Mouse (Mus musculus) brain, adult 2 months (tissue): ENCODE results near the gene Zmym6.

ENCODE experiments used
- DNase-seq: peaks from one replicate; pipeline ENCODE4 v3.0.0; 2011; ENCODE audit warnings: low read depth, low spot score

Zmym6 gene

GRCm38 (mm10) chr4:127124331-127124730, 47.1 kb downstream of the Zmym6 start:
- no peak for DNase-seq

- DNase-seq, result peak; percentile 86
Observed at GRCm38 (mm10) chr4:127125834-127126463, 48.8 kb downstream of the Zmym6 start.

GRCm38 (mm10) chr4:127134687-127135086, 57.5 kb downstream of the Zmym6 start:
- DNase-seq, result no peak

GRCm38 (mm10) chr4:127137591-127137990, 60.4 kb downstream of the Zmym6 start:
- DNase-seq, result no peak

- DNase-seq, result no peak
Observed at GRCm38 (mm10) chr4:127138486-127138885, 61.3 kb downstream of the Zmym6 start.

GRCm38 (mm10) chr4:127150031-127150430, 72.8 kb downstream of the Zmym6 start:
- DNase-seq, result no peak

DNA sequence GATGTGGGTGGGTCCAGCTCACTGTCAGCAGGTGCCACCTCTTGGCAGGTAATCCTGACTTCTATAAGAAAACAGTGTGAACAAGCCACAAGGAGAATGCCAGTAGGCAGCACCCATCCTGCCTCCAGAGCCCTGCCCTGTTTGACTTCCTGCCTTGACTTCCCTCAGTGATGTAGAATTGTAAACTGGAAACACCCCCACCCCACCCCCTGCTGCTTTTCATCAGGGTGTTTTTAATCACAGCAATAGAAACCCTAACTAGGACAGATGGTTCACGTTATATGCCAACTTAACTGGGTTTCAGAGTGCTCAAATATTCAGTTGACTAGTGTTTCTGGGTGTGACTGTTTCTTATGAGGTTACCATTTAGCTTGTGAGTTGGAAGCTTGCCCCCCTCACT, 76.2 kb downstream of the Zmym6 start:
- DNase-seq, result peak; percentile 5

GRCm38 (mm10) chr4:127155757-127156156, 78.6 kb downstream of the Zmym6 start:
- peak; percentile 15 for DNase-seq

- no peak for DNase-seq
Observed at GRCm38 (mm10) chr4:127157746-127158145, 80.6 kb downstream of the Zmym6 start.

GRCm38 (mm10) chr4:127163926-127164325, 86.7 kb downstream of the Zmym6 start:
- DNase-seq, result no peak

- no peak for DNase-seq
Observed at GRCm38 (mm10) chr4:127167096-127167495, 89.9 kb downstream of the Zmym6 start.

GRCm38 (mm10) chr4:127167731-127168130, 90.5 kb downstream of the Zmym6 start:
- peak; percentile 20 for DNase-seq

DNA sequence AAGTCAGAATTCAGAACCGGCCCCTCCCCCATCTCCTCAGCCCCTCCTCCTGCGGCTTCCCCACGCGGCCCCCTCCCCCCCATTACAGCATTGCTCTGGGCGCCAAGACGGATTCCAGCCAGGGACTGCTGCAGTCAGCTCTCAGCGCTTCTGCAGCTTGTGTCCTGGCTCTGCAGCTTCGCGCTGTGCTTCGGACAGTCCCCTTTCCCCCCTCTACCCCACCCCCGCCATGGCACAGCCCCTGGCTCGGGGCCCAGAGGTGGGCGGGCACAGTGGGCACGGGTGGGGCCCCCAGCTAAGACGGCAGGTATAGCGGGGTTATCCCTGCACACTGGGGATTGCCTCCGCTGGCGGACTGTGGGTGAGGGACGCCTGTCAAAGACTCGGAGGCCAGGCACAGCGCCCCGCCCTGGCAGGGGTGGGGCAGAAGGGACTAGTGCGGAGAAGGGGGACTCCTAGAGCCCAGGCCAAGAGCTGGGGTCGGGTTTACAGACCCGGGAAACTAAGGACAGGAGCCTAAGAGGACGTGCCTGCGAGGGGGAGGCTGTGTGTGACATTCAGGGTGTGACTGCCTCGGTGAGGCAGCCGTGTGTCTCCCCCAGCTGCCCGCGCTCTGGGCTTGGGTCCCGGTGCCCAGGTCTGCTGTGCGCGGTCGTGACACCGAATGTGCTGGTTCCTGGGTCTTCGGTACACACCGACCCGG, 91.2 kb downstream of the Zmym6 start:
- DNase-seq, result peak; percentile 81

DNA sequence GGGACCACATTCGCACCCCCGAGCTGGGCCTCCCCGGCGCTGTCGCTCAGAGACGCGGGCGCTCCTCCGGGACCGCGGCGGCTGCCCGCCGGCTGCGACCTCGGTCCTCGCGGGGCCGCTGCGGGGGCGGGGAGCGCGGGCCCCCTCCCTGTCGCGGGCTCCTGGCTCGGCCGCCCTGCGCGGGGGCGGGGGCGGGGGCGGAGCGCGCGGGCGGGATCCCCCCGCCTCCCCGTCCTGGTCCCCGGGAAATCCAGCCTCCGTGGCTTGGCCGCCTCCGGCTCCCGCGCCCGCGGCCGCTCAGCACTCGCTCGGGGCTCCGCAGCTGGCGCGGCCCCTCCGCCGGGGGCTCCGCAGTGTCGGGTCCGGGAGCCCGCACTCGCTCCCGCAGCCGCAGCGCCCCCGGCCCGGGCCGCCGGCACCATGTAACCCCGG, 91.7 kb downstream of the Zmym6 start, which contains the start of gene Dlgap3:
Dlgap3 (plus strand) TSS at position 291 of the 432 bp plus-strand sequence.
- DNase-seq, result peak; percentile 65

DNA sequence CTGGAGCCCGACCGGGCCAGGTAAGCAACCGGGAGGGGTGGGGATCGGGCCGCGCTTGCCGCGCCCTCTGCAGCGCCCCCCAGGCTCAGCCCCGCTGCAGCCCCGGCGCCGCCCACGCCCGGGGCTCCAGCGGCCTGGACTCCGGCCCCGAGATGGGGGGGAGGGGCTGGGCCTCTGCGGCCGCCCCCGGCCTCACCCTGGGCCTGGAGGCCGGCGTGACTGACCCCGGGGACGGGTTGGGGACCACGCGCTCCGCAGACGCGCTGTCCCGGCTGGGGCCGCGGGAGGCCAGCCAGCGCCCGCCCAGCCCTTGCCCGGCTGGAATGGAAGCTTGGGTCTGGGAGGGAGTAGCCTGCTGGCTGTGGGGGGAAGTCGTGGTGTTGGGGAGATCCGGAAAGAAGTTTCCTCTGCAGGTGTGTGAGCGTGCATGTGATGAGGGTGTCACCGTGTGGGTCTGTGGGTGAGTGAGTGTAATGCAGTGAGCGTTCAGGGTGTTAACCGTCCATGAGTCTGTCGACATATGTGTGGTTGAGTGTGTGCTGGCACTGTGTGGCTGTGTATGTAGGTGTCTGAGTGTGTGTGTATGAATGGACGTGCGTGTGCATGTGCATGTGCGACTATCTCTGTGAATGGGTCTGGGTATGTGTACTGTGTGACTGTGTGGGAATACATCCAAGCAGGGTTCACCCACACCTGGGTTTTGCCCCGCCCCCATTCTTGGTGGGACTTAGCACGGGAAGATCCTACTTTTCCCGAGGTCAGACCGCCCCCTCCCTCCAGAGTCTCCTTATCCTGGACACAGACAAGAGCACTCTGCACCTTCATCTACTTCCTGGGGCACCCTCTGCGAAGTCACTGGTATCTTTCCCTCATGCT, 92.4 kb downstream of the Zmym6 start:
- DNase-seq, result peak; percentile 77

DNA sequence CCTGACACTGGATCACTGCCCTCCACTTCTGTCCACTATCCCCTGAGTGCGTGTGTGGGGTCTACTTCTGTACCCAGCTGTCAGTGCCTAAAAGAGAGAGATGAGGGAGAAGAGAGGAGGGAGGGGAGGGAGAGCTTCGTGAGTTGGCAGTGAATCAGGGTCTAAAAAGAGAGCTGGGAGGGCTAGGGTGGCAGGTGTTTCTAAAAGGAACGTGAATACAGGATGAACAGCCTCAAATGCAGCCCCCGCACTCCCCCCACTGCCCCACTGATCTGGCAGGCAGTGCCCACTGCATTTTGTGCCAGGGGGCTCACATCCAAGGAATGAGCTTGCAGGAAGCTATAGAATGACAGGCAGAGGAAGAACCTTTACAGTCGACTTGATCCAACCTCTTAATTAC, 93.7 kb downstream of the Zmym6 start:
- peak; percentile 91 for DNase-seq

- peak; percentile 56 for DNase-seq
Observed at GRCm38 (mm10) chr4:127171341-127171905, 94.2 kb downstream of the Zmym6 start.

GRCm38 (mm10) chr4:127172119-127172518, 94.9 kb downstream of the Zmym6 start:
- DNase-seq, result peak; percentile 81

DNA sequence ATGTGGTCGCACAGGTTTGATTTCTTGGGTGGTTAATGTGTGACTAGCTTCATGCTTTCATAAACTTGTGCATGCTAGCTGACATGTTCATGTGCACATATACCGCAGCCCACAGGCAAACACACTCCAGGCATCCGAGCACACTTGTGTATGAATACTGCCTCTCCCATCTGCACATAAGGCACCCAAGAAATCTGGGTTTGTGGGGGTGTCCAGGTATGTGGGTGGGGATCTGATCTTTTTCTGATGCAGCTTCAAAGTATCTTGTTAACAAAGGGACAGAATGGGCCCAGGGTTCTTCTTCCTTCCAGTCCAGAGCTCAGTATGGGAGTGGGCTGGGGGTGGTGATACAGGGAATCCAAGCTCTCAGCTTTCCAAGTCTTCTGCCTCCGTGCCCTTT, 95.4 kb downstream of the Zmym6 start:
- DNase-seq, result peak; percentile 74

GRCm38 (mm10) chr4:127173461-127173860, 96.3 kb downstream of the Zmym6 start:
- DNase-seq, result peak; percentile 36
